Mouse (Mus musculus): ENCODE data around the gene Magi2.

The Magi2 gene

DNA sequence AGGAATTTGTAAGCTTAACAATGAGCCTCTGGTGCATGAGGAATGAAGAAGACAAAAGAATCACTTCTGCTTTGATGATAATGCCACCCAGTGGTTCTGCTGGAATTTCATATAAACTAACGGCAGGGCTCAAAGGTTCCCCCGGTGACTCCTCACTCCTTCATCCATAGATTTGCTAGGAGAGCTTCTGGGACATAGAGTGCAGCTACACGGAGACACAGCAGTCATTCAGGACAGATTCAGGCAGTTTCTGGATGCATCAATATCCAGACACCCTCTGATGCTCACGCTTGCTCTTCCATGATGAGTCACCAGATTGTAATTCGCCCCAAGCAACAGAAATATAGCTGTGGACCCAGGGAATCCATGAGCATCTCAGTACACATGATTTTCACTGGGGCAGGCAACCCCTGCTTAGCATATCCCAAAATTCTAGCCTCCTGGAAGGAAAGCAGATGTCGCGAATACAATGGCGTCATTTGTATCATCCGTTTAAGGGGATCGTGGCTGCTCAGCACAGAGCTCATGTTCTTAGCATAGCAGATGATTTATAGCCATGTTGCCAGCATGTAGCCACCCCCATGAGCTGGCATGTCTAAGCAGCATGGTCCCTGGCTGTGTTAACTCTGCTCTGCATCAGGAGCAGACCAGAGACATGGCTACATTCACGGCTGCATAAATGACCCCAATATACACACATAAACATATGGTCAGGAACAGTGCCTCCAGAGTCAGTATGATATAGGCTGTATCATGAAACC, 1426.8 kb downstream of the Magi2 start:
- no peak for DNase-seq (ENCODE audit: low spot score in 2 of 2)

GRCm38 (mm10) chr5:20654766-20655472, 1428.1 kb downstream of the Magi2 start:
- no peak for DNase-seq (ENCODE audit: low spot score in 2 of 2)

DNA sequence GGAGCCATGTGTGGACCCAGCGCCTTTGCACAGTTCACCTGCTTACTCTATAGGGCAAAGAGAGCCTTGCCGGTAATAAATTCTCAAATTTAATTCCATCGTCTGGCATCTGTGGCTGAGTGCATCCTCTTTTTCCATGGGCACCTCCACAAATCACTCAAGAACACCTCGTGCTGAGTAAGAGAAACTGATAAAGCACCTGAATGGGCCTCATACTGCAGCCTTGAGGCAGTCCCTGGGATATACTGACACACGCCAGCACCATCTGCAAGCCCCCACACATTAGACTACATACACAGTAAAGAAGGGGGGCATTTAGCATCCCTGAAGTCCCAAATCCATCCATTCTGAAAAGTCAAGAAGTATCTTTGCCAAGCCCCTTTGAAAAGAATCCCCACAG, 1430.2 kb downstream of the Magi2 start:
- DNase-seq (ENCODE audit: low spot score in 2 of 2) = no peak

DNA sequence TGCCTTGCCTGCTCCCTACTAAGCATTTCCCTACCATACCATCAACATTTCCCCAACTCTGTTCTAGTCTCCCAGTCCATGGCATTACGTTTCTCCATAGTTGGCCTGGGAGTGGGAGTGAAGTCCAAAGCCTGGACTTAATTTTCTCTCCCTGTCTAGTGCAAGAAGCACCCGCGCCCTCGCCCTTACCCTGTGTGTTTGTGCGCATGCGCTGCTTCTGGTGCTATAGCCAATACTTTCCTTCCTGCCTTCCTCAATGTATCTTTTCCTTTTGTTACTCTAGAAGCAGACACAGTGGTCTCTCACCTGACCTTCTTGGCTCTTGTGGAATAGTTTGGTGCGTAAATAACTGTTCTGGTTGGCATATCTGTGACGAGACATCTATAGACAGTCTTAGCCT, 1440.8 kb downstream of the Magi2 start:
- no peak for DNase-seq (ENCODE audit: low spot score in 2 of 2)

DNA sequence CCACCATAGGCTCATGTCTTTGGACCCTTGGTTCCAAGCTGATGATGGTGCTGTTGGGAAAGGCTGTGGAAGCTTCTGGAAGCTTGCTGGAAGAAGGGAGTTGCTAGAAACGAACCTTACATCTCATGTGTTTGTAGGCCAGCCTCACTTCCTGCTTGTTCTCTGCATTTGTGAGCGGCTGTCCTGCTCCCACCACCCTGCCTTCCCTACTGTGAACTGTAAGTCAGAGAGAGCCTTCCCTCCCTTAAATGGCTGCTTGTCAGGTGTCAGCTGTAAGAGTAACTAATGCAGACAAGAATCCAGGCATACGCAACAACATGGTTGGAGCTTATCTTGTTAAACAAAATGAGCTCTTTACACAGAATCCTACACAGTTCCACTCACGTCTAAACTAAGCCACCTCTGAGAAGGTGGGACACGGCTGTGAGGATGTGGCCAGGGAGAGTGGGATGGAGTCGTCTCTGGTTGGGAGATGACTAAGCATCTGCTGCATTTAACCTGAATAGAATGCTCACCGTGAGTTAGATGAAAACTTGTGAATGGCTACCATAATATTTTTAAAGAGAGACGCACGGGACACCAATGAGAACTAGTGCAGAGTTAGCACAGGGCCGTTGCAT, 1442.0 kb downstream of the Magi2 start:
- DNase-seq (ENCODE audit: low spot score in 2 of 2) = no peak

DNA sequence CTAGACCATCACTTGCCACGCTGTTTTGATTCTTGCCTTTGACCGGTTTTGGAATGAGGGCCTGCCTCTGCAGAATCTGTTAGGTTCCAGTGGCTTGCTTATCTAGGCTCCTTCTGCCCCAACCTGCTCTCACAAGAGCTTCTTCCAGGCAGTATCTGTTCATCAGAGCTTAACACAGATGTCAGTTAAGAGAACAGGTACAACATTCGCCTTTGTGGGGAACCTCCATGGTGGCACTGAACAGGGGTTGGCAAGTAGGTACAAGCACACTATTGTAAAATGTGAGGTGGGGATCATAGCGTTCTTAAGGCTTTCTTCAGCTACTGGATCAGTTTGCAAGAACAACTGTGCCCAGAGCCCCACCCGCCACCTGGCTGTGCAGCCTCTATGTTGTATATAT, 1442.6 kb downstream of the Magi2 start:
- no peak for DNase-seq (ENCODE audit: low spot score in 2 of 2)

DNA sequence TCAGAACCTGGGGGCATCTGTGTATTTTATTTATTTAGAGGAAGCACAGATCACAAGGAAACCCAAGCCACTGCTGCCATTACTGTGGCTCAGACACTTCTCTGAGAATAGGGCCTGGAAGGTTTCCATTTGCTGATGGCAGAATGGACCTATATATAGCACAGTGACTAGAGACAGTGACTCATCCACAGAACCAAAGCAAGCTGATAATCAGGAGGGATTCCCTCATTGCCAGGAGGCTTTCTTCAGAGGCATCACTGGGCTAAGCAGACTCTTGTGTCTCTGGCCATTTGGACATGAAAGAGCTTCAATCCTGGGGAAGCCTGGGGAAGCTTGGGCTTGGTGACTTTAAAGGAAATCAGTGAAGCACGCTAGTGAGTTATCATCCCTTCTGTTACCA, 1445.0 kb downstream of the Magi2 start:
- no peak for DNase-seq (ENCODE audit: low spot score in 2 of 2)

GRCm38 (mm10) chr5:20674523-20674922, 1447.7 kb downstream of the Magi2 start:
- no peak for DNase-seq (ENCODE audit: low spot score in 2 of 2)

DNA sequence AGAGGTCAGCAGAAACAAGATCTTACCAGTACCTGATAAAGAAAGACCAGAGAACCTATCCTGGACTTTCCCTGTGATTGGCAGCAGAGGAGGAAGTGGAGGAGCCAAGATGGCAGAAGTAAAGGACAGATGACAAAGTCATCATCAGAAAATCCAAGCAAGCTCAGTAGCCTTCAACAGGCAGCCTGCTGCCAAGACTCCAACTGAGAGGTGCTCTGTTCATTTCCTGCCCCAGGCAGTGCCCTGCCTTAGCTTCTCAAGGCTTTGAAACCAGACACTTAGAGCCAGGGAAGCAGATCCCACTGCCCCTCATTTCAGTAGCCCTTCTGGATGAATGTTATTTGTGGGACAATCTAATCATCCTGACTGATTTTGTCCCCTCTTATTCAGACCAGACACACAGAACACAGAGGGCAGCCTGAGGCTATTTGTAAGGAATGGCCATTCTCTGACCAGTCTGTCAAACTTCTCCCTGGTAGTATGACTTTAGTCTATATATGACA, 1448.4 kb downstream of the Magi2 start:
- DNase-seq (ENCODE audit: low spot score in 2 of 2) = no peak

DNA sequence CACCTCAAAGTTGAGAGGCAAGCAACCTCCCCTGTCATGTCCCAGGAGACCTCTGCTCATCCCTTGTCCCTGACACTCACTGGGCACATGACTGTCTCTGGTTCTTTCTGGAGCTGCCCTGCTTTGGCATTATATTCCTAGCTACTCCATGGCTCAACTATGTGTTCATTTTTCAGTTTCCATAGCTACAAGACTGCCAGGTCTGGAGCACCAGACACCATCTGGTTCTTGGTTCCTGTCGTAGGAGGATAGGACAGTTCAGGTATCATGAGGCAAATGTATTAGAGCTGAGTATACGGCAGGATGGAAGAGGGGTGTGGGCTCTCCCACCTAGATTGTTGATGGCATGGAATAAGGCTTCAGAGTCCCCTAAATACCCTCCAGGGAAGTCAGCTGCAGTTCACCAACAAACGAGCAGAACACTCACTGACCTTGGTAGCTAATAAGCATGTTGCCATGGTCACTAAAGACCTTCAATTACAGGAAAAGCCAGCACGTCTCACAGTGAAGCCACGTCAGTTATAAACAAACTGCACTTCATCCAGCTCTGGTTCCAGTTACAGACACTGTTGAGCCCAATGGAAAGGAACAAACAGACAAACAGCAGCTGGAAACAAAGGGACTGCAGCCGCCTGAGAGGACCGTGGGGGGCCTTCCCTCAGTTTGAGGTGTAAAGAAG, 1449.5 kb downstream of the Magi2 start:
- DNase-seq (ENCODE audit: low spot score in 2 of 2) = no peak

GRCm38 (mm10) chr5:20677246-20677645, 1450.4 kb downstream of the Magi2 start:
- no peak for DNase-seq (ENCODE audit: low spot score in 2 of 2)

- DNase-seq (ENCODE audit: low spot score in 2 of 2) = no peak
These were observed 1451.7 kb downstream of the Magi2 start for GRCm38 (mm10) chr5:20678573-20678972.

DNA sequence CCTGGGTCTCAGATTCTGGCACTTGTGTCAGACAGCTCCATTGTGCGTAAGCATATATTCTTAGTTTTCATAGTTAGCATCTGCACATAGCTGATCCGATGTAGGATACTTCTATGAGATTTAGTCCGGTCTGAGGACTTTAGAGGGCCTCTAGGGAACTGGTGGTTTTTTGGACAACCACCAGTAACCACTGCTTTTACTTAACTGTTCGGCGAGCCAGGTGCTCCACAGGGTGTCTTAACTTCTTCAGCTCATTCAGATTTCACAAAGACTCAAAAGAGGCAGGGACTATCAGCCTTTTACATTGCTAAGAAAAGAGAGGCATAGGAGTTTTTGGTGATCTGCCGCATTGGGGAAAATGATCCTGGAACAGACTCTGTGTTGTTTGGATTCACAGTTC, 1453.1 kb downstream of the Magi2 start:
- no peak for DNase-seq (ENCODE audit: low spot score in 2 of 2)

DNA sequence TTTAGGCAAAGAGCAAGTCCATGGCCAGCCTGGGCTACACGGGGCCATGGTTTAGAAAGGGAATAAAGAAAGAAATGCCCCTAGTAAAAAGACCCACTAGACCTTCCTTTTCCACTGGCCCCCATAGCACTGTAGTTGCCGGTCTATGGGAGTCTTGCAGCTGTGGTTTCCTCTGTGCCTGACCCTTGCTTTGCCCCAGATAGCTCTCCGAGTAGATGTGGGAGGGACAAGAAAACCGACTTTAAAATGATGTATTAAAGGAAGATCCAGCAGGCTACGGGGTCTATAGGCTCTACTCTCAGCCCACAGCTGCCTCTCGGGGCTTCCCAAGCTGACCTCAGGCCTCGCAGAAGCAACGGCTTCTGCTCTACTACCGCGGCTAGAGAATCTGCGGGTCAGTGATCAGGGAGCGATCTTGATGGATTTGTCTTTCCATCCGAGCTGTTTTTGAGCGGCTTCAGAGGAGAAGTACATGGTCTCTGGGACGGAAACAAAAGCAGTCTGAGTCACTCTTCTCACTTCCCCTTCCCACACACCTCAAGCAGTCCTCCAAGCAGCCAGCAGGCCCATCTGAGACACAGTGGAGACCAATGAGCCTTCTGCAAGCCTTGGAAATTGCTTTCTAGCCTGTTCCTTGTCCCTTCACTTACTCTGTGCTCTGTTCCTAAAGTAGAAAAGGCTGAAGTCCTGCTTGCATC, 1454.1 kb downstream of the Magi2 start:
- DNase-seq (ENCODE audit: low spot score in 2 of 2) = no peak

- no peak for DNase-seq (ENCODE audit: low spot score in 2 of 2)
These were observed 1454.8 kb downstream of the Magi2 start for GRCm38 (mm10) chr5:20681660-20682059.

DNA sequence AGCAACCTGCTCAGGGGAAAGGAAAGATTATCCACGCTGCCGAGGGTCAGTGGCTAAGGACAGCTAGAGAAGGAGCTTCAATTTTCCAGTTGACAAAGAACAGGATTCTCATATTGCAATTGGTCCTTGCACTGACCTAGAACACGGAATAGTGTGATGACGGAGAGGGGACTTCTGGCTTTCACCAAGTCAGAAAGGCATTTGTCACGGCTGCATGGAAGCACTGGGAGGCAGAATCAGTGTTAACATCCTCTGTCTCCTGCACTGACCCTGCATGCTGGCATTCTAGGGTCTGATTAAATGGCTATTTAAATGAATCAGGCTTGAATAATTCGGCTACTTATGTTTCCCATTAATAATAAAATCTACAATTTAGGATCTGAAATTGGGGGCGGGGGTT, 1455.4 kb downstream of the Magi2 start:
- DNase-seq (ENCODE audit: low spot score in 2 of 2) = no peak

DNA sequence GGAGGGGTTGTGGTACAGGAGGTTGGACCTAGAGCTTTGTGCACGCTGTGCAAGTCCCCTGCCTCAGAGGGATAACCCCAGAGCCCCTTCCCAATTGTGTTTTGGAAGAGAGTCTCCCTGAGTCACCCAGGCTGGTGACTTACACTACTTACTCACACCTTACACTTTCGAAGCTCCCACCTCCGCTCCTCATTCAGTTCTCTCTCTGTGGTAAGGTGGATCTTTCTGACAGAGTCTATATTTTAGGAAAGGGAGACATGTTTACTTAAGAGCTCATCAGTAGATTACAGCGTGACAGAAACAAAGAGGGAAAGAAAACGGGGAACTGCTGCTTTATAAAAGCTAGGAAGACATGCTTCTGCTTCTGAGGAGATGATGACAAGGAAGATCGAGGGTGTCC, 1457.3 kb downstream of the Magi2 start:
- DNase-seq (ENCODE audit: low spot score in 2 of 2) = no peak

DNA sequence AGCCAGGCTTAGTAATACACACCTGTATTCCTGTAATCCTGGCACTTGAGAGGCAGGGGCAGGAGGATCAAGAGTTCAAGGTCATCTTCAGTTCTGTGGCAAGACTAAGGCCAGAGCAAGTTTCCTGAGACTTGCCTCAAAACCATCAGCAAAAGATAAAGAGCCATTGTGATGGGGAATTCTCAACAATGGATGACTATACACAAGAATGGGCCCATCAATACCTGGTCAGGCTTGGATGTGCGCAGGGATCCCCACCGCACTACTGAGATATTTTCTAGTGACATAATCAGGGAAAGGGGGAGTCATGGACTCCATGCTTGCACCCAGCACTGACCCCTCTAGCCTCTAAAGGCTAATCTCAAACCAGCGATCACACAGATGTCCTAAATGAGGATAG, 1465.4 kb downstream of the Magi2 start:
- DNase-seq (ENCODE audit: low spot score in 2 of 2) = no peak

DNA sequence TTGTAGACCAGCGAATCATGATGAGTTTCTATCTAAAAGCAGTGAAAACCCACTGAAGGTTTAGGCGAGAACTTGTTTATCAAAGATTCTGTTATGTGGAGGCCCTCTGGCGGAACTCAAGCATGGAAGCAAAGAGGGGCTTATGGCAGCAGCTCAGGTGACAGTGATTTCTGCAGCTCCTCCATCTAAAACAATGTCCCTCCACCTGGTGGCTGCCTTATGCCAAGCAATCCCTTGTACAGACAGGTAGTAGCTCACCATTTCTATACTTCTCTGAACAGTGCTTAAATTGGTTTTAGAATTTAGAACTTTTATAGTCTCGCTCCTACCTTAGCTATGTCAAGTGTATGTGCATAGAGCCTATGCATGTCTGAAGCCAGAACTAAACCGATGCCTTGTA, 1472.3 kb downstream of the Magi2 start:
- DNase-seq (ENCODE audit: low spot score in 2 of 2) = no peak

DNA sequence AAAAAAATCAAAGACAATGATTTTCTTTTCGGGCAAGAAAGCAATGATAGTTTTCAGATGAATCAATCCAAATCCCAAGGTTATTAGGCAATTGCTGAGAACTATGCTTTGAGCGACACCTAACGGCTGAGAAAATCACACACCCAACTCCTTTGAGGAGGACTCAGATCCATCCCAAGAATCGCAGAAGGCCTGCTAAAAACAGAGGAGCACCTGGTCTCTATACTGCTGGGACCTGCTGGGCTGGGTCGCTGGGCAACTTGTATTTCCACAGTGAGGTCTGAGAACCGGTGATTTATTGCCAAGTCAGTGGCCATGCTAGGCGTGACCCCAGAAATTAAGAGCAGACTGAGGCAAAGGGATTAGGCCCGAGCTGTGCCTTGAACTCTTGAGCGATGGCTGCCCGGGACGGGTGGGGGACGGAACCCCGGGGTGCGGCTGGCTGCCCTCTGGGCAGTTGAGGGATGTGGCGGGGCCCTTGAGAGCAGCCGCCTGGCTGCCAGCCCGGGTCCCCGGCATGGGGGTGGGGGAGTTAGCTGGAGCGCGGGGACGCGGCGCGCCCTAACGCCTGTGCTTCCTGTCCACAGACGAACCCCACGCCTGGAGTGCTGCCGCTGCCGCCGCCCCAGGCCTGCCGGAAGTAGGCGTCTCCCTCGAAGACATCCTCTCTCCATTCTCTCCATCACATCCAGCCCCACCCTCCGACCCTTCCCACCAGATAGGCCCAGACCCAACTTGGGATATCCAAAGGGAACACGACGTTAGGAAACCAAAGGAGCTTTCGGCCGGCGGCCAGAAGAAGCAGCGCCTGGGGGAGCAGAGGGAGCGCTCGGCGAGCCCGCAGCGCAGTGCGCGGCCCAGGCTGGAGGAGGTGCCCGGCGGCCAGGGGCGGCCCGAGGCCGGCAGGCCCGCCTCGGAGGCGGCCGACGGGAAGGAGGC, 1474.9 kb downstream of the Magi2 start:
- peak; percentile 66 to 75 for DNase-seq (ENCODE audit: low spot score in 2 of 2)

Data from frontal cortex, postnatal 25 days (tissue).